Mouse (Mus musculus): ENCODE results near the gene Lrit3.
"Not testable (repeated sequence)": the region's sequence is repeated elsewhere in the genome, so short reads cannot be mapped to it uniquely, and the experiment has no call there.

Lrit3 gene

DNA sequence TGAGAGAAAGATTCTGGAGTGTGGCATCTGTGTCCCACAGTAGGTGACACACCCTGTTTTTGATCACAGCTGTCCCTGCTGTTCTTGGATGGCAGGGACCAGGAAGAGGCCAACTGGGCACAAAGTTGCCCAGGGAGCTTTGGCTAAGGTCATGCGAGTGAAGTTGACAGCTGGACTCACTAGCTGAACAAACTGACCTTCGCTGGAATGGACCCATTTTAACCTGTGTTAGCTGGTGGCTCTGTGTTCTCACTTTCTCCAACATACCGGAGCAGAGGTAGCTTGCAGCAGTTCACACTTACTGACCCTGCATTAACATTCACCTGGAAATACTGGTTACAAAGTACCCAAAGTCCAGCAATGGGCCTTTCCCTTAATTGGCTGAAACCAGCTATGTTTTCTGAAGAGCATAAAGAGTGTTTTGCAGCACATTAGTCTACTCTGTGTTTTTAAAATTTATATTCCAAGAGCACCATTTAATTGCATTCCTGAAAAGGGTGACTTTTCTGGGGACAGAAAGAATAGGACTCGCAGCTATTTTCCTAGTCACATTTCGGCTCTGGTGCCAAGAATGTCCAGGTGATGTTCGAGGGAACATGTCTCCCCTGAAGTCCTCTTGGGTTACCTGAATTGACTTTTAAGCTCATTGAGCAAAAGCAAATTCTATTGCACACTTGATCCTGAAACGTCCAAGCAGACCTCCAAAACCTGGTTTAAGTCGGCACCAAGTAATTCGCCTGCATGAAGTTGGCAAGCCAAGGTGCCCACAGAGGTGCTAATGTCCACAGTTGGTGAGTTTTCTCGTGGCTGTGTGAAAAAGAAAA is 36.6 kb downstream of the Lrit3 start:
- no peak for DNase-seq (ENCODE audit: low spot score)

DNA sequence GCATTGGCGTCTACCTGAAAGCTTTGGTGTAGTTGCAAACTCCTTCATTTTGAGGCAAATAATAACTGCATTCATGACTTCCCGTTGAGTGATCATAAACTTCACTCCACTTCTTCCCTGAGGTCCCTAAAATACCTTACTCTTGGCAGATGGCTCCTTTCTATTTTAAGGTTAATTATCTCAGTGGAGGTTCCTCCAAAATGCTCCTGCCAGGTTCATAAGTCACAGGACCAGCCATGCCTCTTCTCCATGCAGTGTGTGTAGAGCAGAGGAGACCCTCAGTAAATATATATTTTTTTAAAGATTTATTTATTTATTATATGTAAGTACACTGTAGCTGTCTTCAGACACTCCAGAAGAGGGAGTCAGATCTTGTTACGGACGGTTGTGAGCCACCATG is 37.7 kb downstream of the Lrit3 start:
- DNase-seq (ENCODE audit: low spot score), result no peak

DNA sequence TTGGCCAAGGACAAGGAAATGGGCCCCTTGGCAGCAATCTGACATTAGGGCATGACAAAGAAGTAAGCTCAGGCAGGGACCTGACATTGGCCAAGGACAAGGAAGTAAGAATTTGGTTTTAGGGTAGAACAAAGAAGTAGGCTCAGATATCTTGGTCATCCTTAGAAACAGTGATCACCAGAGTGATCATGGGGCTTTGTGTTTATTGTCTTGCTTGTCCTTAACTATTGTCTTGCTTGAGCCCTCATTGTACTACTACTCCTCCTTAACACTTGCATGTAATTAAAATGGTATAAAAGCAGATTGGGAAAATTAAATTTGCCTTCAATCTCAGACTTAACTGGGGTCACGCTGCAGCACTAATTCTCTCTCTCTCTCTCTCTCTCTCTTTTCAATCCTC is 46.2 kb downstream of the Lrit3 start:
- DNase-seq (ENCODE audit: low spot score), result not testable (repeated sequence)

DNA sequence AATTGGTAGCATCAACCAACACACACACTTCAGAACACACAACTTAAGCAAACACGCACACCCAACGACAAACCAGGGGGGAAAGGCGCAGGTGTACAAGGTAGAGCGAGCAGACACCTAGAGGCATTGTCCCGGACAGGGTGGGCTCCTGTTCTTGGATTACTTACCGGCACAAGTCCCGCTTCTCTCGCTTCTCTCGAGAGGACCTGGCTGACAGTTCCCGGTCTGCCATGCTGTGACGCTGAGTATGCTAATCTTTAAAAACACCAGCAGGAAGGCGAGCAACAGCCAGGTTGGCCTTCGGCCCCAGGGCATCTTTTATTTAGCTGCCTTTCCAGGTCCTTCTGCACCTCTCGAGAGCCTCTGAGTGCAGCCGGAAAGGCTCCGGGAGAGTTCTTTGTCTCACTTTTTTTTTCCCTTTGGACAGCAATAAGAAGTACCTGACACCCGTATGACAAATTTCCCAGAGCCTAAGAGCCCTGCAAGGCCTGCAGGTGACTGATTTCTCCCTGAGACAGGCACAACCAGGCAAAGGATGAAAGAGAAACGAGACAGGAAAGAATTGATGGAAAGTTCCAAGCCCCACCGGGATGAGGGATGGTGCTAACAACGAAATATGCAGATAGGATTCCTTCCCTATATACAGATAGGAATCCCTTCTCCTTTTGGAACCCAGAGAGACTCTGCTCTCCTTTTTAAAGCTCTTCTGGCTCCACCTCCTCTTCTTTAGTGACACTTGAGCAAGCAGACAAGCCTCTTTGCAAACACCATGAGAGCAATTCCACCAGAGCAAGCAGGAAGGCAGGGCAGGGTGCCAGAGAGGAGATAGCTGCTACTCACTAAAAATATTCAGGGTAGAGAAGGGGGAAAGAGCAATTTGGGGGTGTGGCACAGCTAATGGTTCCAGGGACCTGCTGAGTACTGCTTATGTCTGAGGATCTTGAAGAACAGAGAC is 48.9 kb downstream of the Lrit3 start, which contains the start of gene Egf:
Egf (minus strand) TSS at position 667 of the 955 bp plus-strand sequence.
- DNase-seq (ENCODE audit: low spot score), result no peak

DNA sequence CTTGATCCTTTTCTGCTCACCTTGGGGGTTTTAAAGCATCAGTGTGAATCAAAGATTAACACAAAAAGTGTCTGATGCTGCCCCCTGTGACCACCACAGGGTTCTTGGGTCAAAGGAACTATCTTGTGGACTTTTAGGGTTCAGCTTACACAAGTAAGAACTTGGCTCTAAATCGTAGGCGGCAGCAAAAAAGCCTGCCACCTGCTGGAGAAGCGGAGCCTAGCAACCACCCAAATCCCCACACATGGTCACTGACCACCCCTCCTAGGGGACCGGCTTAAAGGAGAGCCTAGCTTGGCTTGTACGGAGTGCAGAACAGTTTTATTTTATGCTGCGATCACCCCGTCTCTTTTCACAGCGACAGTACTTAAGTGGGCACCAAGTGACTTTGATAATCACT is 59.0 kb downstream of the Lrit3 start:
- no peak for DNase-seq (ENCODE audit: low spot score)

DNA sequence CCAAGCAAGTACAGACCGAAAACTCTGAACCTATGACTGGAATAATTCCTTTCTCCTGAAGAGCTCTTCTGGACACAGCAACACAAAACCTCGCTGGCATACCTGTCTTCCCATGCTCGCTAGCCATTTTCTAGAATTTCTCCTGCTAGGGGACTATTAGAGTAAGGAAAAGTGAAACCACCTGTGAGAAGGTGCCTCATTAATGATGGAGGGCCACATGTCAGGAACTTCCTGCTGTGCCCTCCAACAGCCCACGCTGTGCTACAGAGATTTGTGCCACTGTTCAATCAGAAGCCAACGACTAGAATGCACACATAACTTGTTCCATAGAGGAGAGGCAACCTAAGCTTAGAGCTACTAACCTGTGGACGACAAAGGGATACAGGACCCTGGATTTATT is 61.0 kb downstream of the Lrit3 start:
- no peak for DNase-seq (ENCODE audit: low spot score)

DNA sequence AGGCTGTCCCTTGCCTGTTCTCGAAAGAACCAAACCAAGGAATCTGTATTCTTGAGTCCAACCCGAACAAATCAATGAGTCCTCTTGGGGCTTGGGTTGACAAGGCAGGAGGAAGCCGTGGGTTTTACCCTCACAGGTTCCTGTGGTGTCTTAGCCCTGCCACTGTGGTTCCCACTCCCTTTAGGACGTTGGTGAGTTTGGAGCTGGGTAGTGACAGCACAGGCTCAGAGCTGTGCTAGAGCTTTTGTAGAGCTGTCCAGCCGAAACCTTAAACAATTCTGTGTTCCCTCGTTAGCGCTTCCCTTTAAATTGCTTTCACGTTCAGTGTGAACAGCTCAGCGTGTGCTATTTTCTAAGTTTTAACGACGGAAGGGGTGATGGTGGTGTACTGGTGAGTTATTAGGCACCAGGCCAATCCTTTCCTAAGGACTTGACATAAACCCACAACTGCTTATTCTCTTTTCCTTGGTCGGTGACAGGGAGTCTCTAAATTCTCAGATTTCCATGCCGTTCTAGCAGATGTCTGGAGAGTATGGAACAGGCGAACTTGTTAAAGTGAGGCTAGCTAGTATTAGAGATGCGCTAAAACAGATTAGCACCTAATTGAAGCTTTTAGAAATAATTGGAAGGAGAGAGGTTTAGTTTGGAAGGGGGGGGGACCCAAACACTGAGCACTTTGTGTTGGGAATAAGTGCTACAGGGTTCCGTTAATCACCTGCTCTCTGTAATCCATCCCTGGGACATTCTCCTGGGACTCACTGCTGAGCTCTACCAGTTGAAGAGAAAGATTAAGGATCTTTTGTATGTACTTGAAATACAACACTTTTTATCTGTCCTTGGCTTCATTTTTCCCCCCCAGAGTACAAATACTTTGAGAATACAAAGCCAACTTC is 65.3 kb downstream of the Lrit3 start:
- no peak for DNase-seq (ENCODE audit: low spot score)
